Mouse (Mus musculus) liver, embryonic 18 days (tissue): Measurements from ENCODE around the gene Gm15446. TPM values are rescaled to one million over a fixed set of nuclear protein-coding genes. Genes with fewer than 3 reads are reported as not detected.

Experiments
- polyA plus RNA-seq: library from polyadenylated mRNA; depleted of rRNA; stranded (reverse); fragments of >200 nt; gene quantifications from 2 replicates; pipeline ENCODE4 v1.2.3, GENCODE M21; 2012; rRNA removed

The Gm15446 gene
- 0.01 and 0.05 TPM in 2 replicates for polyA plus RNA-seq

GRCm38 (mm10) chr5:109923261-109924071 is at the start of gene Gm15446:
Gm15446 (plus strand) TSS chr5:109923400.

Other genes starting within 250 kb of the Gm15446 start
- gene 5430403G16Rik, start 232.4 kb upstream of the Gm15446 start, polyA plus RNA-seq, result 0.18 and 0.26 TPM in 2 replicates
- gene 4930522L14Rik, start 171.5 kb upstream of the Gm15446 start, polyA plus RNA-seq, result 1.8 and 2.4 TPM in 2 replicates
- 3.7 and 3.8 TPM in 2 replicates for gene Zfp932, start 73.1 kb downstream of the Gm15446 start, polyA plus RNA-seq
- 0.66 and 0.79 TPM in 2 replicates for gene Gm17655, start 149.1 kb downstream of the Gm15446 start, polyA plus RNA-seq
- 0.76 and 0.86 TPM in 2 replicates for gene Gm35315, start 171.0 kb downstream of the Gm15446 start, polyA plus RNA-seq
- gene Plcxd1, start 176.6 kb downstream of the Gm15446 start, polyA plus RNA-seq, result 0.06 and 0.07 TPM in 2 replicates
- 21.1 and 24.2 TPM in 2 replicates for gene Gtpbp6, start 184.8 kb downstream of the Gm15446 start, polyA plus RNA-seq
- 0.55 and 0.60 TPM in 2 replicates for gene Zfp605, start 186.7 kb downstream of the Gm15446 start, polyA plus RNA-seq
- gene Chfr, start 212.4 kb downstream of the Gm15446 start, polyA plus RNA-seq, result 13.6 TPM in 2 replicates